Mouse (Mus musculus): Measurements from ENCODE around the gene Napa.

- TF ChIP-seq GATA1 (IDR thresholded peaks at IDR 0.05; ENCODE audit: borderline replicate concordance, low read length): no peak
- TF ChIP-seq FLI1 (IDR thresholded peaks at IDR 0.05; ENCODE audit: low read length): no peak
Measured at GRCm38 (mm10) chr7:16051883-16052595, 46.2 kb upstream of the Napa start.

Measured in megakaryocyte, embryonic 14.5 days (primary cell).